Comparison of ENCODE assay signal across 8 mouse cellular contexts in genomic region chr11:60199702-60200184, GRCm38 (mm10). TPM values are rescaled to one million over a fixed set of nuclear protein-coding genes. Genes with fewer than 3 reads are reported as not detected.
A peak's percentile ranks its signal among the peaks of the same experiment; 100 is the strongest.
DNase-seq lines count a peak whose midpoint lies in the region; ATAC-seq lines count a peak whose summit lies in the region.

No protein-coding gene starts in this region.

- H3K4me2 ChIP-seq in hindbrain, embryonic 14.5 days (replicated peaks), result peak overlapping the region; percentile 37

- H3K27ac ChIP-seq in hindbrain, embryonic 14.5 days, result peak overlapping the region; percentile 87

- H3K36me3 ChIP-seq in hindbrain, embryonic 14.5 days (replicated peaks; ENCODE audit: control insufficient read depth, insufficient read depth), result peaks cover 93% of the 10 kb centered on the region

- no peaks in the 10 kb centered on the region for H3K9me3 ChIP-seq in hindbrain, embryonic 14.5 days (ENCODE audit: control insufficient read depth, low read length)

- no peak overlapping the region for H3K4me3 ChIP-seq in hindbrain, embryonic 14.5 days (replicated peaks; ENCODE audit: low read length)

- peak; percentile 79 for ATAC-seq in hindbrain, embryonic 14.5 days (ENCODE audit: low FRiP score)

- WGBS in hindbrain, embryonic 14.5 days, result 10% methylated on average over 18 of the region's 18 CpGs

- no peaks in the 10 kb centered on the region for H3K27me3 ChIP-seq in hindbrain, embryonic 14.5 days (ENCODE audit: control insufficient read depth, insufficient read depth, low read length)

- peaks cover 21% of the 10 kb centered on the region for H3K4me1 ChIP-seq in hindbrain, embryonic 14.5 days (replicated peaks; ENCODE audit: control insufficient read depth, insufficient read depth, low read length)

- H3K9ac ChIP-seq in hindbrain, embryonic 14.5 days, result peak overlapping the region; percentile 52

- DNase-seq in T-cell, adult 2 months (ENCODE audit: low spot score), result peak; percentile 79
- peak; percentile 95 to 99 for DNase-seq in cerebellum, postnatal 36 days
- DNase-seq in frontal cortex, postnatal 36 days (ENCODE audit: low spot score in 2 of 2), result peak; percentile 95
- peak; percentile 97 for DNase-seq in hindbrain, embryonic 14.5 days (ENCODE audit: low spot score)
- DNase-seq in layer of hippocampus, postnatal 25 days (ENCODE audit: extremely low spot score in 1 of 2, low spot score in 1 of 2), result peak; percentile 97 to 99
- DNase-seq in lung, postnatal 14 days, result peak; percentile 96
- DNase-seq in retina, embryonic 14.5 days (ENCODE audit: low spot score), result peak; percentile 99
- peak; percentile 89 to 94 for DNase-seq in thymus, postnatal 36 days

RNA-seq across cellular contexts. Expression of gene Srebf1, which starts 22.6 kb away (rescaled TPM):
- 37.3 and 40.3 TPM in 2 replicates for polyA plus RNA-seq in hindbrain, embryonic 14.5 days (2014; fragmentation: Nextera tagmentation; extraction: Ambion mirVana)
- total RNA-seq in layer of hippocampus, postnatal 25 days (2021), result 10 to 100 TPM; 49.9 to 58.1 TPM
